Mouse (Mus musculus): ENCODE results near the gene Hltf. TPM values are rescaled to one million over a fixed set of nuclear protein-coding genes. Genes with fewer than 3 reads are reported as not detected.
A peak's percentile ranks its signal among the peaks of the same experiment; 100 is the strongest.
"Not testable (repeated sequence)": the region's sequence is repeated elsewhere in the genome, so short reads cannot be mapped to it uniquely, and the experiment has no call there.

Gene Hltf
- 10 to 100 TPM; 18.8 to 19.1 TPM for total RNA-seq (2021)
- long read RNA-seq, experiment 1, full-length matches to known transcripts = 2 of 6 reads
- long read RNA-seq, experiment 1, partial matches to known transcripts = 3 of 6 reads
- long read RNA-seq, experiment 1, other reads (novel, unspliced or antisense) = 1 of 6 reads
- long read RNA-seq, experiment 2, full-length matches to known transcripts = 3 of 13 reads
- long read RNA-seq, experiment 2, partial matches to known transcripts = 2 of 13 reads
- long read RNA-seq, experiment 2, other reads (novel, unspliced or antisense) = 8 of 13 reads

- DNase-seq (ENCODE audit: low spot score in 2 of 2) = peak; percentile 97
Measured at GRCm38 (mm10) chr3:20057306-20058196, at the start of gene Hltf. Gene Hltf (plus strand): TSS chr3:20057811.

DNA sequence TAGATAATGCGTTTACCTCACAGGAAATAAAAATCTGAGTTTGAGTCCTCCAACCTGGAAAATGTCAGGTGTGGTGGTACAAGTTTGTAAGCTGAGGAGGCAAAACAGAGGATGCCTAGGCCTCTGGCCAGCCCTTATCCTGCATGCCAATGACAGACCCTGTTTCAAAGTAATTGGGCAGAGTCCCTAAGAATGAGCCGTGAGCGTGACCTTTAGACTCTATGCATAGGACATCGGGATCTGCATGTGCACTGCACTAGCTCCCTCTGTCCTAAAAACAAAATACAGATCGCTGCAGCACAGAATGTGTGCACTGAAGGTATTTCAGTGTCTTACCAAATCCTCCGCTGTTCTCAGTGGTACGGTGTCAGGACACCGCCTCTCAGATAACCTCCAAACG lies 47.1 kb upstream of the Hltf start:
- DNase-seq (ENCODE audit: low spot score in 2 of 2) = no peak

DNA sequence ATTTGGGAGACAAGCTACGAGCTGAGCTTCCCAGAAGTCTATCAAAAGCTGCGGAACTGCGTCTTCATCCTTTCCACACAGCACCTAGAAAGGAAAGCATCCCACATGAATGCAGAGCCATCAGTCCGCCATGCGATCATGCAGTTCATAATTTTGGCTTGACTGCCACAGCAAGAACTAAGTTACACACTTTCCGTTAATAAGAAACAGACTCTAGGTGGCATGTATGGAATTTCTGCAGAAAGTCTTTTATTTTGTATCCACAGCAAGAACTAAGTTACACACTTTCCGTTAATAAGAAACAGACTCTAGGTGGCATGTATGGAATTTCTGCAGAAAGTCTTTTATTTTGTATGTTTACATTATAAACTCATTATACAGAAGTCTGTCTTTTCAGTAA lies 46.7 kb upstream of the Hltf start:
- DNase-seq (ENCODE audit: low spot score in 2 of 2) = not testable (repeated sequence)

- no peak for DNase-seq (ENCODE audit: low spot score in 2 of 2)
Measured at GRCm38 (mm10) chr3:20014454-20014853, 43.2 kb upstream of the Hltf start.

GRCm38 (mm10) chr3:20018076-20018475 lies 39.5 kb upstream of the Hltf start:
- DNase-seq (ENCODE audit: low spot score in 2 of 2) = no peak

- no peak for DNase-seq (ENCODE audit: low spot score in 2 of 2)
Measured at GRCm38 (mm10) chr3:20023832-20024231, 33.8 kb upstream of the Hltf start.

DNA sequence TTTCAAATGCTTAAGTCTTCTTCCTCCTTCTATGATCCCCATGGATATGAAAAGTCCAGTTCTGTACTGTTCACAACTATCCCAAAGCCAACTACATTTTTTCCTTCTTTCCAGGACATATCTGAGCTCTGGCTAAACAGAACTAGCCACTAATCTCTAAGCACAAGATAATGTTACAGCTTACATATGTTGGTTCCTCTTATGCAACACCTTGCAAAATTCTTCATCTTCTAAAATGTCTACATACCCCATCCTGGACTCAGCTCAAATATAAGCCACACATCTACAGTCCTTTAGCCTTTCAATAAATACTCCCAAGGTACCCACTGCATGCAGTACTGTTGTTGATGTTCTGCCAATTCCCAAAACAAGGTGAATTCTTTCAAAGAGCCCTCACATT lies 31.1 kb upstream of the Hltf start:
- no peak for DNase-seq (ENCODE audit: low spot score in 2 of 2)

- peak in 1 of 2 experiments; percentile 11 for DNase-seq (ENCODE audit: low spot score in 2 of 2)
Measured at GRCm38 (mm10) chr3:20026996-20027689, 30.5 kb upstream of the Hltf start.

- no peak for DNase-seq (ENCODE audit: low spot score in 2 of 2)
Measured at GRCm38 (mm10) chr3:20027788-20028187, 29.8 kb upstream of the Hltf start.

DNA sequence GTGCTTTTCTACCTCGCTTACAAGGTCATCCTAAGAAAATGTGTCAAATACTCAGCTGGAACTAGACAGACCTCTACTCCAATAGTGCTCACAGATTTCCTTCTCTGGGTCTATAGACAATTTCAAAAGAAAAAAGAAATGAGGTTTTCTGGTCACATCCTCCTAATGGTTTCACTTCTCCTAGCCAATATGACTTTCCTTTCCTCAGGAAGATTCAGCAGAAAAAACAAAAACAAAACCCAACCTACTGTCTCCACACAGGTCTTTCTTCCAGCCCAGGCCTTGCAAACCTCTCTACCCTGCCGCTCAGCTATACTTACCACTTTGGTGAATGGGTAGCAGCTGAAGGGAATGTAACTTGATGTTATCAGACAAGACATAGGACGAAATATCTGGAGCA lies 29.0 kb upstream of the Hltf start:
- DNase-seq (ENCODE audit: low spot score in 2 of 2) = no peak

DNA sequence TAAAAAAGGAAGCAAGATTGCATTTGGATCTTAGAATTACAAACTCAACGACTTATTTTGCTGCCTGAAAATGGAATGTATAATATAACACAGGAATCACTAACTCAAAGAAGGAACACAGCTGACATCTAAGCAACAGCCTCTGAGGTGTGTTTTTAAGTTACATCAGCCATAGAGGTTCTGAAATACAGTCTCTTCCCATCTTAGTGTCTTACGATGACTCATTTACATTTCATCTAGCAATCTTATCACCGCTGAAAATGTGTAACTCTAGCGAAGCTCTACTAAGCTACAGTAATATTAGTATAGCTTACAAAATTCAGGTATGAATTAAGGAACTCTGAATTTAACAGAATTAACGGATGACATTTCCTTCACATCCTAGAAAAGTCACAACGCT lies 26.8 kb upstream of the Hltf start:
- no peak for DNase-seq (ENCODE audit: low spot score in 2 of 2)

DNA sequence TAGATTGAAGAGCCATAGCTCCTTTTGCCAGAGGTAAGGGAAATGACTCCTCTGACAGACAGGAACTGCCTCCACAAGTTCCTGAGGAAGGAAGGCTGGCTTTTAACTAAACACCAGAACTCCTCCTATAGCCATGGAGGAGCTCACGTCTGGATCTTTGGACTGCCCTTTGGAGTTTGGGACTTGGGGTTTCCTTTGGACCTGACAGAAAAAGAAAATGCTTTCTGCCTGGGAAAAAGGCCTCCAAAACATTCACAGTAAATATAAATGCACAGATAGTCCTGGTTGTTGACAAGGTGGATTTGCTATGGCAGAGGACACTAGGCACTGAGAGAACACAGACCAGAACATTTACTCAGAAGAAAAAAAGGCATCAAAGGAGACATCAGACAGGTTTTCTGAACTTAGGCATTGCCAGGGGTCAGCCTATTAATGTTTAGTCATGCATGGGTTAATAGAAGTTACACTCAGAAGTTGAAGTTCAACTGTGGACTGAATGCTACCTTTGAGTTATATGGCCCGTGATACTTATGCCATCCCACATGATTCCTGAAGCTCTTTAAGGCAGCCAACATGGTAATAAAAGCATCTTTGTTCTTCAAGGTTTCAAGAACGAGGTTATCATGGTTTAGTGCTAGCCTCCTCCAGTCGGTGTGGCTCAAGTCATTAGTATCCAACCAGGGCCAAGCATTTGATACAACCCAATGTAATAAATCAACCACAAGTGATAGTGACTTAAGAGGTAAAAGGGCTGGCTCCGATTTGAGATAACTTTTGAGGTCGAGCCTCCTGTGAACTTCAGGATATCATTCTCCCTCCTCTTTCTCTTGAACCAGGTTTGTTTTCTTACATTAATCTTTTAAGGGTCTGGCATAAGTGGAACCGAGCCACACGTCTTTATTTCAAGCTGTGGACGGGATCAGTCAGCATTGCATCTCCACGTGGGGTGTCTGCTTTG lies 23.6 kb upstream of the Hltf start:
- DNase-seq (ENCODE audit: low spot score in 2 of 2) = no peak

GRCm38 (mm10) chr3:20034719-20035404 lies 22.7 kb upstream of the Hltf start, which contains the start of gene Hps3:
Gene Hps3 (minus strand): TSS chr3:20035315.
- peak; percentile 82 to 87 for DNase-seq (ENCODE audit: low spot score in 2 of 2)

- no peak for DNase-seq (ENCODE audit: low spot score in 2 of 2)
Measured at GRCm38 (mm10) chr3:20036069-20036468, 21.5 kb upstream of the Hltf start.

DNA sequence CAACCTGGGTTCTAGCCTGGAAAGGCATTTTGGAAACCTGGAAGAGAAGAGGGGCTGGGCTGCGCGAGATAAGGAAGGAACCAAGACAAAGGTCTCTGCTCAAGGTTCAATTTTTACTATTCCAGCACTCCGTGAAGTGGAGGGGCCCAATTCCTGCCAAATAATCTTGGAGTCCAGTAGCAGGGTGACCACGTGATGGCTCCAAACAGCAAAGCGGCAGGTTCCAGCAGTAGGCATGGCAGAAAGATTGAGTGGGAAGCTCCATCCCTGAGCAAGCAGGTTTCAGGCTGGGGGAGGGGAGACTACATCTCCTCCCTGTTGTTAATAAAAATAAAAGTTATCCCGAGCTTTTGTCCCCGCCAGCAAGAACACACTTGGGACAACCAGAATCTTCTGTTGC lies 16.1 kb upstream of the Hltf start:
- DNase-seq (ENCODE audit: low spot score in 2 of 2) = not testable (repeated sequence)

- DNase-seq (ENCODE audit: low spot score in 2 of 2) = not testable (repeated sequence)
Measured at GRCm38 (mm10) chr3:20044736-20045135, 12.9 kb upstream of the Hltf start.

- DNase-seq (ENCODE audit: low spot score in 2 of 2) = peak in 1 of 2 experiments; percentile 6
Measured at GRCm38 (mm10) chr3:20058197-20058541, 558 bp downstream of the Hltf start.

- DNase-seq (ENCODE audit: low spot score in 2 of 2) = peak in 1 of 2 experiments; percentile 9
Measured at GRCm38 (mm10) chr3:20076145-20077053, 18.8 kb downstream of the Hltf start.

GRCm38 (mm10) chr3:20082161-20082560 lies 24.6 kb downstream of the Hltf start:
- no peak for DNase-seq (ENCODE audit: low spot score in 2 of 2)

Data from layer of hippocampus, postnatal 14 days (tissue).